Mouse (Mus musculus): ENCODE results near the gene Adamtsl3. TPM values are rescaled to one million over a fixed set of nuclear protein-coding genes. Genes with fewer than 3 reads are reported as not detected.

Gene Adamtsl3
- 1.1 and 2.1 TPM in 2 replicates for polyA plus RNA-seq (2012; rRNA removed)

GRCm38 (mm10) chr7:82335211-82336121, at the start of gene Adamtsl3:
Adamtsl3 (plus strand) TSS chr7:82335694.

GRCm38 (mm10) chr7:82648353-82649080, 313.0 kb downstream of the Adamtsl3 start, which contains the start of the genes Saxo2 and Efl1:
Saxo2 (minus strand) TSS chr7:82648528.
Efl1 (plus strand) TSS chr7:82648614.

Other genes starting within 250 kb of the Adamtsl3 start
- 0.09 and 0.22 TPM in 2 replicates for gene Sh3gl3, start 161.9 kb upstream of the Adamtsl3 start, polyA plus RNA-seq (2012; rRNA removed)

Measured in stomach, adult 2 months (tissue).